Mouse (Mus musculus) heart, embryonic 13.5 days (tissue): ENCODE results near the gene Cntf. TPM values are rescaled to one million over a fixed set of nuclear protein-coding genes. Genes with fewer than 3 reads are reported as not detected.

Experiments used
- polyA plus RNA-seq: library from polyadenylated mRNA; unstranded; fragments of >200 nt; fragmentation: Nextera tagmentation; extraction: Ambion mirVana; gene quantifications from 2 replicates; pipeline ENCODE4 v1.2.1, GENCODE M21; 2015

Cntf gene
- polyA plus RNA-seq, 1 experiment from 2014 or later, result 0.82 TPM

Other genes with a start within 250 kb of the Cntf start
- gene Fam111a, start 219.9 kb downstream of the Cntf start, polyA plus RNA-seq, result 16.9 and 17.5 TPM in 2 replicates
- 0.10 and 0.12 TPM in 2 replicates for gene Gm4952, start 165.7 kb downstream of the Cntf start, polyA plus RNA-seq
- gene Glyat, start 132.3 kb downstream of the Cntf start, polyA plus RNA-seq, result 0.05 TPM in 1 of 2 replicates, not detected in the other
- gene Olfr1442, start 95.2 kb downstream of the Cntf start, polyA plus RNA-seq, result not detected in 2 replicates
- not detected in 2 replicates for gene Olfr1443, start 87.5 kb downstream of the Cntf start, polyA plus RNA-seq
- gene Keg1, start 69.8 kb downstream of the Cntf start, polyA plus RNA-seq, result not detected in 2 replicates
- gene Zfp91, start 30.5 kb upstream of the Cntf start, polyA plus RNA-seq, result 10.0 and 10.4 TPM in 2 replicates
- gene Lpxn, start 30.6 kb upstream of the Cntf start, polyA plus RNA-seq, result 1.2 TPM in 2 replicates
- not detected in 2 replicates for gene Gm5244, start 81.0 kb upstream of the Cntf start, polyA plus RNA-seq
- not detected in 2 replicates for gene Olfr1444, start 91.7 kb upstream of the Cntf start, polyA plus RNA-seq
- not detected in 2 replicates for gene Olfr1445, start 118.2 kb upstream of the Cntf start, polyA plus RNA-seq
- not detected in 2 replicates for gene Olfr1446, start 127.9 kb upstream of the Cntf start, polyA plus RNA-seq
- not detected in 2 replicates for gene Olfr1447, start 138.1 kb upstream of the Cntf start, polyA plus RNA-seq
- not detected in 2 replicates for gene Olfr1448, start 158.8 kb upstream of the Cntf start, polyA plus RNA-seq
- gene Olfr1449, start 165.2 kb upstream of the Cntf start, polyA plus RNA-seq, result not detected in 2 replicates
- gene Olfr1450, start 184.6 kb upstream of the Cntf start, polyA plus RNA-seq, result not detected in 2 replicates
- not detected in 2 replicates for gene Olfr1451, start 229.4 kb upstream of the Cntf start, polyA plus RNA-seq